Mouse (Mus musculus) hindbrain, embryonic 16.5 days (tissue): Measurements from ENCODE around the gene Fnbp1l. TPM values are rescaled to one million over a fixed set of nuclear protein-coding genes. Genes with fewer than 3 reads are reported as not detected.

Experiments used
- ATAC-seq: fragments of 200-750 bp; cut with Nextera tagmentation; 2 replicates; pipeline ENCODE4 v1.8.0; 2017; ENCODE audit warnings: moderate TSS enrichment, moderate library complexity
- H3K27ac ChIP-seq: fragments of 300-500 bp; sonication (generic); 2 replicates; pipeline ENCODE4 v1.5.1; 2014; ENCODE audit warnings: low read depth, mild to moderate bottlenecking, control low read depth, low read length, moderate library complexity
- H3K27me3 ChIP-seq: fragments of 300-500 bp; sonication (generic); replicated peaks from 2 replicates; pipeline ENCODE4 v1.6.1; 2014; ENCODE audit warnings: low read length; ENCODE audit not compliant: control insufficient read depth, insufficient read depth
- H3K36me3 ChIP-seq: fragments of 300-500 bp; sonication (generic); 2 replicates; pipeline ENCODE4 v1.6.1; 2014; ENCODE audit warnings: mild to moderate bottlenecking, low read length, moderate library complexity, mixed read lengths; ENCODE audit not compliant: control insufficient read depth, insufficient read depth
- H3K4me1 ChIP-seq: fragments of 300-500 bp; sonication (generic); 2 replicates; pipeline ENCODE4 v1.6.1; 2014; ENCODE audit warnings: low read depth, low read length; ENCODE audit not compliant: control insufficient read depth, insufficient read depth
- H3K4me2 ChIP-seq: fragments of 300-500 bp; sonication (generic); 2 replicates; pipeline ENCODE4 v1.6.1; 2014; ENCODE audit warnings: mild to moderate bottlenecking, low read length, control low read depth, moderate library complexity
- H3K4me3 ChIP-seq: fragments of 300-500 bp; sonication (generic); 2 replicates; pipeline ENCODE4 v1.5.1; 2014; ENCODE audit warnings: mild to moderate bottlenecking, low read length, control low read depth, moderate library complexity
- H3K9ac ChIP-seq: fragments of 300-500 bp; sonication (generic); 2 replicates; pipeline ENCODE4 v1.6.1; 2014; ENCODE audit warnings: low read depth, mild to moderate bottlenecking, control low read depth, low read length, moderate library complexity
- H3K9me3 ChIP-seq: fragments of 300-500 bp; sonication (generic); 2 replicates; pipeline ENCODE4 v1.6.1; 2014; ENCODE audit warnings: mild to moderate bottlenecking, low read length, moderate library complexity; ENCODE audit not compliant: control insufficient read depth
- WGBS: fragments of 180-500 bp; shearing (Covaris S2); extraction: QIAGEN DNeasy Blood & Tissue Kit; methylation state at CpG from one replicate; pipeline ENCODE4 v1.1.7; 2014; 5-methylcytosine and 5-hydroxymethylcytosine counted together
- polyA plus RNA-seq: library from polyadenylated mRNA; unstranded; fragments of >200 nt; fragmentation: Nextera tagmentation; extraction: Ambion mirVana; gene quantifications from 2 replicates; pipeline ENCODE4 v1.2.1, GENCODE M21; 2015

Fnbp1l gene
- polyA plus RNA-seq, 1 experiment from 2014 or later, result 182 TPM

DNA sequence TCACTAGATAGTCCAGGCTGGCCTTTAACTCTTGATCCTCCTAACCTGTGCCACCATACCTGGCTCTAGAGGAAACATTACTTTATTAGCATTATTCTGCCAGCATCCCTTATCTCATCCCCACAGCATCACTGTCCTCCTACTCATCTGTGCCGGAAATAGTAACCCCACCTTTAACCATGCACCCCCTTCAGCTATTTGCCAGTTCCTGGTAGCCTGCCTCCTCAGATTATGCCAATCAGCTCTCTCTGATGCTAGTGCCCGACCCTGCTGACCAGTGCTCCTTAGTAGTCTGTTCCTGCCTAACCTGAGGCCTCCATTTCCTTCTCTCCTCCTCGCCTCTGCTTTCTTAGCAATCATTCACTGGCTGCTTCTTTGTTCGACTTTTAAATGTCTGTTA is 72.0 kb downstream of the Fnbp1l start:
- Histone ChIP-seq H3K9ac (no peak overlapping the region), H3K4me1 (no peaks in the 10 kb centered on the region), H3K9me3 (no peaks in the 10 kb centered on the region), H3K27me3 (no peaks in the 10 kb centered on the region), H3K4me3 (no peak overlapping the region), H3K4me2 (no peak overlapping the region), H3K36me3 (peaks cover 15% of the 10 kb centered on the region), H3K27ac (no peak overlapping the region)
- ATAC-seq, result no peak
- 88% methylated on average over 4 of the region's 4 CpGs for WGBS

DNA sequence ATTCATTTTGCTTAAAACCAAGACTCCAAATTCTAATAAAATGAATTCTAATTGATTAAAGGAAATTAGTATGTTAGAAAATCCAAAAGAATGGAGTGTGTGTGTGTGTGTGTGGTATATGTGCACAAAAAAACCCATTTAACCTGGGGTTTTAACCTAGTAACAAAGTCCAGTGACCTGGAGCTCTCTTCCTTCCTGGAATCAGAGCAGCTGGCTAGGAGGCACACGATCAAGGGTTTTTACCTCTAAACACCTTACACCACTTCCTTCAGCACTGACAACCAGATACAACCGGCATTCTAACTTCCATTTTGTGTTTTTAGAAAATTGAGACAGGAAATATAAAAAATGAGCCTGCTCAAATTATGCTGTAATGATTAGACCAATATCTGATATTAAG is 74.2 kb downstream of the Fnbp1l start:
- Histone ChIP-seq H3K4me2 (no peak overlapping the region), H3K36me3 (peaks cover 26% of the 10 kb centered on the region)
- no peak for ATAC-seq

DNA sequence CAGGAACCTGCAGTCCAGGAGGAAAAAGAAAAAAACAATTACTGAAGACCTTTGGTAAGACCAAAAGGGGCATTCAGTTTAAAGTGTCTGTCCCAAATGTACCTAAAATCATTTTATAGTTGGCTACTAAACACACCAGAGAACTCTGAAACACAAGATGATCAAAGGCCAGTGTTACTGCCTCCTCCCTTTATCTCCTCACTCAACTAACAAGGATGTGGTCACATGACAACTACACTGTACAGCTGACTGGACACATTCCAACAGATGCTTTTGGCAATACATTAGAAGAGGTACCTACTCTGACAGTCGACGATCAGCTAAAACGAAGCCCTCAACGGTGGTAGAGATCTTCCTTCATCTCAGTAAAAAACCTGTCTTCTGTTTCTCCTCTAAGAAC is 78.6 kb downstream of the Fnbp1l start:
- H3K9ac ChIP-seq, result no peak overlapping the region
- no peak overlapping the region for H3K27ac ChIP-seq
- H3K36me3 ChIP-seq, result peaks cover 40% of the 10 kb centered on the region
- H3K4me3 ChIP-seq, result no peak overlapping the region
- no peak for ATAC-seq
- H3K4me2 ChIP-seq, result no peak overlapping the region
- WGBS, result 78% methylated on average over 4 of the region's 4 CpGs
- H3K9me3 ChIP-seq, result no peaks in the 10 kb centered on the region
- H3K27me3 ChIP-seq, result no peaks in the 10 kb centered on the region
- no peaks in the 10 kb centered on the region for H3K4me1 ChIP-seq

More for the DNA sequence above, 74.2 kb downstream of the Fnbp1l start:
- H3K4me1 ChIP-seq, result no peaks in the 10 kb centered on the region
- H3K27me3 ChIP-seq, result no peaks in the 10 kb centered on the region
- H3K9me3 ChIP-seq, result no peaks in the 10 kb centered on the region
- WGBS, result 85% methylated on average over 2 of the region's 2 CpGs
- H3K9ac ChIP-seq, result no peak overlapping the region
- H3K4me3 ChIP-seq, result no peak overlapping the region
- no peak overlapping the region for H3K27ac ChIP-seq

DNA sequence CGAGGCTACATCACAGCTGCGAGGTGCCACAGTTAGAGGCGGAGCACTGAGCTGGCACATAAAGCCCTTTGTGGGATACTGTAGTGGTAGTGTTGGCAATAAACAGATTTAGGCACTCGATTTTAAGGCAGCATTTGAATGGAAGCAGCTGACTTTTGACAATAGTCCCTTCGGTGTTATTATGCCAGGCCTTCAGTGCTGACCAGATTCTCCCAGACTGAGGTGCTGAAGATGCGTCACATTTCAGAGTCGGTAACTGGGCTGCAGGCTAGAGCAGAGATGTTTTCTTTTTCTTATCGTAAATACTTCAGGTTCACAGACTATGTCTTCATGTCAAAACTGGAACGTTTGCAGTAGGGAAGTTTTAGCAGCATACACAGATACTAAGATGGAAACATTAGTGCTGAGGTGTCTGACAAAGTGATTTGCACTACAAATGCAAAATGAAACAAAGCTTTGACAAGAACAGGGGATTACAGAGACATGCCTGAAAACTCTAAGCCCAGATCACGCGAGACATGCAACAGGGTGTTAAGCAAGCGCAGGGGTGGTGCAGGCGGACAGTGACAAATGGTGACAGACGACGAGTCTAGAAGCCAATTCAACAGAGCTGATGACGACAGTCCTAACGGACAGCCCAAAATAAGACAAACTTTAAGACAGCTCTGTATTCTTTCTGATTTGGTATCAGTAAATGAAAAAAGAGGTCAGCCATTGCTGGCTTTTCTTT is 79.4 kb downstream of the Fnbp1l start:
- no peaks in the 10 kb centered on the region for H3K27me3 ChIP-seq
- H3K27ac ChIP-seq, result no peak overlapping the region
- no peak overlapping the region for H3K4me2 ChIP-seq
- no peak overlapping the region for H3K9ac ChIP-seq
- H3K9me3 ChIP-seq, result no peaks in the 10 kb centered on the region
- H3K36me3 ChIP-seq, result peaks cover 40% of the 10 kb centered on the region
- no peak overlapping the region for H3K4me3 ChIP-seq
- no peak for ATAC-seq
- 75% methylated on average over 17 of the region's 17 CpGs for WGBS
- no peaks in the 10 kb centered on the region for H3K4me1 ChIP-seq

DNA sequence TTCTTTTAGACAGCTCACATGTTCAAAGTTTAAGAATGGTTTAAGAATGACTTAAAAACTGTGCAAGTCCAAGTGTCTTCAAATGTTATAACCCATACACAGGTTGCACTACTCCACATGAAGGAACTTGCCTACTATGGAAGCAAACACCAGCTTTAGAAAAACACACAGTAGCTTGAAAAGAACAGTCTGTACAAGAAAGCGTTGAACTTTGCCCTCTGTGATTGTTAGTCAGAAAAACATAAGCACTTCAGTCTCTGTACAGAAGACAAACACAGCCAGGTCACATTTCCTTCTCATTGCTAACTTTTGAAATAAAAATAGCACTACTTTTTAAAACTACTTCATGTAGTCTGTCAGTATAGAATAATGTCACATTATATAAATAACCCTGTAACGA is 80.7 kb downstream of the Fnbp1l start:
- WGBS, result 90% methylated on average over 2 of the region's 2 CpGs
- no peak overlapping the region for H3K9ac ChIP-seq
- ATAC-seq, result no peak
- no peak overlapping the region for H3K27ac ChIP-seq
- no peak overlapping the region for H3K4me3 ChIP-seq
- no peak overlapping the region for H3K4me2 ChIP-seq
- H3K27me3 ChIP-seq, result no peaks in the 10 kb centered on the region
- peaks cover 34% of the 10 kb centered on the region for H3K36me3 ChIP-seq
- no peaks in the 10 kb centered on the region for H3K4me1 ChIP-seq
- H3K9me3 ChIP-seq, result no peaks in the 10 kb centered on the region

DNA sequence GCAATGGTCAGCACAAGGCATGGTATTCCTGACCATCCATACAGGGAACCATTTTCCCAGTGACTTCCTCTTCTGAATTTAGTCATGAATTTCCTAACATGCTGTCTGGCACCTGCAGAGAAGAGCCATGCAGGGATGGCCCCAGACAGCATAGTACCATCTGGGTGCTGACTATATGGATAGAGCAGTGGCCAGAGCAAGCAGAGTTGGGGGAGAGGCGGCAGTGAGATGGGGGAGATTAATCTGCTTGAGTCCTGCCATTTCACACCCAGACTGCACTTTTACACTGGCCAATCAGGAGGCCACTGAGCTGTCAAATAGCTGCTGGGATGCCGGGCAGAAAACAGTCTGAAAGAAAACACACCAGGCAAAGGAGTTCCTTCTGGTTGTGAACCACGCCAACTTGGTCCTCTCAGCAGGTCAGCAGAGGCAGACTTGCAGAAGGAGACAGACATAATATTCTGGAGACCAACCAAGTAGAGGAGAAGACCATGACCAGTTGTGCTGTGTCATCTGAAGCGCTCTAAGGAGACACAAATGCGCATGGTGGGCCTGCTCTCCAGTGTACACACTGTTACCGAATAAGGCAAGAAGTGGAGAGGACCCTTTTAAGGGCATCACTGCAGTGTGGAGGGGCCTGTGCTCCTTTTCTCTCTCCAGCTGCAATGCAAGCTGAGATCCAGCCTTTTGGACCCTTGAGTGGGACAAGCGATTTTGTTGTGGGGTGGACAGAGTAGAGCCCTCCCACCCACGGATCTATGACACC is 83.4 kb downstream of the Fnbp1l start:
- Histone ChIP-seq H3K4me3 (no peak overlapping the region), H3K4me1 (no peaks in the 10 kb centered on the region), H3K4me2 (no peak overlapping the region), H3K27ac (no peak overlapping the region), H3K27me3 (no peaks in the 10 kb centered on the region), H3K9me3 (no peaks in the 10 kb centered on the region), H3K36me3 (peaks cover 23% of the 10 kb centered on the region), H3K9ac (no peak overlapping the region)
- WGBS, result 89% methylated on average over 8 of the region's 8 CpGs
- ATAC-seq, result peak; percentile 57

DNA sequence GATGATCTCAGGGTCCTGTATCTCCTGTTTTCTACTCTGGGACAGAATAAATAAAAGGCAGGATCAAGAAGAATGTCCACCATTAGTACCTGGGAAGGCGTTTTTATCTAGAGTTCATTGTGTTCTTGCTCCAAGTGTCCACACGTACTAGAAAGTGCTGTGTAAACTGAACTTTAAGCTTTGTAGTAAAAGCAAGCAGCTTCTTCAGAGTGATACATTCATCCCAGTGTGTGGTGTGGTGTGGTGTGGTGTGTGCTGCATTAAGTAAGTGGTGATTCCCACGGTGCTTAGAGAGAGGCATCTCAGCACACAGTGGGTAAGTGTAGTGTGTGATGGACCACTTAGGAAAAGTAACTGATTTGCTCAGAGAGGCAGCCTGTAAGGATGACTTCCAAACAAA is 91.0 kb downstream of the Fnbp1l start:
- no peaks in the 10 kb centered on the region for H3K9me3 ChIP-seq
- H3K27me3 ChIP-seq, result no peaks in the 10 kb centered on the region
- 92% methylated on average over 3 of the region's 3 CpGs for WGBS
- ATAC-seq, result no peak
- H3K4me3 ChIP-seq, result no peak overlapping the region
- H3K4me2 ChIP-seq, result no peak overlapping the region
- no peak overlapping the region for H3K27ac ChIP-seq
- no peaks in the 10 kb centered on the region for H3K4me1 ChIP-seq
- 0 out of 2 replicates have a peak, but pooled peaks cover 2% of the 10 kb centered on the region for H3K36me3 ChIP-seq
- H3K9ac ChIP-seq, result no peak overlapping the region

DNA sequence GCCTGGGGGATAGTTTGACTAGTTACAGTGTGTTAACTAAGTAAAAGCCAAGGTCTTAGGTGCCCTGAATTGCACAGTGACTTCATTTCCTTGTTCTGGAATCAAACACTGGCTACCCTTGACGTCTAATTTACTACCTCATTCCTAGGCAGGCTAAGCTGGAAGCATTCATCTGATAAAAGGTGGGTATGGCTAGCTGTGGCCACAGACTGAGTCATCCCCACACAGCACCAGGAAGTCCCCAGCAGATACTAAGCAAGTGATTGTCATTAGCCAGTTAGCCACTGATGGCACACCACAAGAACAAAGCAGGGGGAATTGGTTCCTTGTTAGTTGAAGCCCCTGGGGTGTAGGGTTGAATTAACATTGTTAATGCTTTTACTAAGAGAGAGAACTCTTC is 98.2 kb downstream of the Fnbp1l start:
- no peak for ATAC-seq
- H3K27ac ChIP-seq, result no peak overlapping the region
- H3K9ac ChIP-seq, result no peak overlapping the region
- H3K4me2 ChIP-seq, result no peak overlapping the region
- no peaks in the 10 kb centered on the region for H3K36me3 ChIP-seq
- peaks cover 21% of the 10 kb centered on the region for H3K4me1 ChIP-seq
- no peaks in the 10 kb centered on the region for H3K9me3 ChIP-seq
- 57% methylated on average over 1 of the region's 1 CpGs for WGBS
- no peak overlapping the region for H3K4me3 ChIP-seq
- no peaks in the 10 kb centered on the region for H3K27me3 ChIP-seq

DNA sequence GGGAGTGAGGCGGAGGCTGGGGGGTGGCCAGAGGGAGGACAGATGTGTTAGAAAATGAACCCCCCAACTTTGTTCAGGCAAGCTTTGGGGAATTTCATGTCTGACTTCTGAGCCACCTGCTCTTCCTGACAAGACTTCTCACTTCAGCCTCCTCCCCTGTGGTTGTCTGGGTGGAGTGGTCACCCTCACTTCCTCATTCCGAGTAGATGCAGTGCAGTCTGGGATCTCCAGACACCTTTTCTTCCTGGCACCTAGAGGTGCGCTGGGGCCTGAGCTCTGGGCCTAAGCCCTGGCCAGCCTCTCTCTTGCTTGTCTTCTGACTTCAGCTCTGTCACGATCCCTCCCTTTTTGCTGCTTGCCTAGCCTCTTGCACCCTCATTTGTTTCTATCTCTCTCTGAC is 98.6 kb downstream of the Fnbp1l start:
- no peak overlapping the region for H3K9ac ChIP-seq
- no peak overlapping the region for H3K4me2 ChIP-seq
- H3K4me1 ChIP-seq, result peaks cover 21% of the 10 kb centered on the region
- WGBS, result 88% methylated on average over 4 of the region's 4 CpGs
- H3K27me3 ChIP-seq, result no peaks in the 10 kb centered on the region
- H3K9me3 ChIP-seq, result no peaks in the 10 kb centered on the region
- H3K4me3 ChIP-seq, result no peak overlapping the region
- H3K27ac ChIP-seq, result no peak overlapping the region
- no peaks in the 10 kb centered on the region for H3K36me3 ChIP-seq
- ATAC-seq, result no peak
